Mouse (Mus musculus): ENCODE measurements around the gene Ppp2r5e.
"Not testable (repeated sequence)": the region's sequence is repeated elsewhere in the genome, so short reads cannot be mapped to it uniquely, and the experiment has no call there.

The Ppp2r5e gene

GRCm38 (mm10) chr12:75453441-75453840 is 142.6 kb downstream of the Ppp2r5e start:
- in situ Hi-C loops (cut with MboI, MseI): loop anchor here (5.0 to 25.0 kb wide), 3 partner anchors 109 to 189 kb away; no protein-coding TSS in a partner anchor

- in situ Hi-C loops (cut with MboI, MseI): loop anchor here (5.0 to 25.0 kb wide), 3 partner anchors 109 to 189 kb away; no protein-coding TSS in a partner anchor
These were observed 143.0 kb downstream of the Ppp2r5e start for GRCm38 (mm10) chr12:75453027-75453426.

DNA sequence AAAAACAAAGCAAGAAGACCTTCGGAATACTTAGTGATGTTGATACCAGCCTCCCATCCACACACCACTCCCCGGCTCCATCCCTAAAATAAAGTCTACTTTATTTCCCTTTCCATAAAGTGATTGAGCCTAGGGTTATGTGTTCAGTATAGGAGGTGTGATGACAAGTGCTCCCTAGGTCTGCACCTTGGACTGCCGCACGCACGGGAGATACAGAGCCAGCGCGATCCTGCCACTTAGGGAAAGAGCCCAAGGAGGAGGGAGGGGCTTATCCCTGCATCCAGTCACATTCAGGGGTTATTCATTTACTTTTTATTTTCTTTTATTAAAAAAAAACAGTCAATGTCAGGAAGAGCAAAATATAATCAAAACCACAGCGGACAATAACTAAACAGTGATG is 145.5 kb downstream of the Ppp2r5e start:
- in situ Hi-C loops (cut with MboI, MseI): loop anchor here (5.0 to 25.0 kb wide), 3 partner anchors 112 to 192 kb away; no protein-coding TSS in a partner anchor

DNA sequence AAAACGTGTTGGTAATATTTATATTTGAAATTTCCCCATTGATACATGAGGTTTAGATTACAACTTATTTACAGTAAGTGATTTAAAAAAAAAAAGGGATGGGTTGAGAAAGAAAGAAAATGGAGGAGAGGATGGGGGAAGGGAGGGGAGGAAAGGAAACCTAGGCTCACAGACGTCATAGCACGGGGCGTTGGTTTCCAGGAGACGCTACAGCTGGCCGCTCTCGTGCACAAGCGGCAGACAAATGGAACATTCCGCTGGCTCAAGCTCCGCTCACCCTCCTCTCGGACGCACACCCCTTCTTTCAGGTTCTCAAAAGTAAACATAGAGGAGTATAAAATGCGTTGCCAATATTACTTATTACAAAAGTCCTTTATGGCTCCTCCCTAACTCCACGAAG is 146.0 kb downstream of the Ppp2r5e start:
- in situ Hi-C loops (cut with MboI, MseI): loop anchor here (5.0 to 25.0 kb wide), 3 partner anchors 112 to 192 kb away; no protein-coding TSS in a partner anchor

DNA sequence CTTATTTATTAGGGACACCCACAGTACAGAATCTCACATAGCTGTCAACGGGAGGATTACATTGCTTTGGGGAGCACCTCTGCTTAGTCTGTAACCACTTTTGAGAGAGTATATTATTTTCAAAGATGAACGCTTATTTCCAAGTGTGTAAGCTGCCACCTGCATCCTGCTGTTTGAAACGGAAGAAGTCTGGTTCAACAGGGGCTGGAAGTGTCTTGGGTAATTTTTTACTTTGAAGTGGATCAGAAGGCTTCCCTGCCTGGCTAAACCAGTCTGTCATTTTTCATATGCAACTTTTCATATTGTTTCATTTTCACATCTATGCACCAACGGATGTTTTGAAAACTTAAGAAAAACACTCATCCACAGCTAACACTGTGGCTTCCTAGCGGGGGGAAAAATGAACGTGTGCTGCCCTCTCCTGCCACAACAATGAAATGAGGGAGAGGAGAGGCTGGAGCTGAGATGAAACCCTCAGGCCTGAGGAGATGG is 146.5 kb downstream of the Ppp2r5e start:
- in situ Hi-C loops (cut with MboI, MseI): no loop called here

DNA sequence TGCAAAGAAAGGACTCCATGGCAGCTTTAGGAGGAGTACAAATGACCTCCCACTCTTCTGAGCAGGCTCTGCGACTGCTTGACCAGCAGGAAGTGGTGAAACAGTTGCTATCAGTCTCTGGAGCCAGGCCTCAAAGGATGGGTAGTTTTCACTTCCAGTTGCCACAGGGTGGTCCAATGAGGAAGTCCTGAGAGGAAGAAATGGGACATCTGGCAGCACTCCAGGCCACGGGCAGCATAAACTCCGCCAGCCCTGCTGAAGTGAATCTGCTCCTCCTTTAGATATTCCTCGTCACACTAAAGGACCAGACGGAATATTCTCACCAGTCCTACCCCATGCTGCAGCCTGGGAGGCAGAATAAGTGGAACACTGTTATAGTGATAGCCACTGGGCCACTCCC is 147.1 kb downstream of the Ppp2r5e start:
- in situ Hi-C loops (cut with MboI, MseI): no loop called here

DNA sequence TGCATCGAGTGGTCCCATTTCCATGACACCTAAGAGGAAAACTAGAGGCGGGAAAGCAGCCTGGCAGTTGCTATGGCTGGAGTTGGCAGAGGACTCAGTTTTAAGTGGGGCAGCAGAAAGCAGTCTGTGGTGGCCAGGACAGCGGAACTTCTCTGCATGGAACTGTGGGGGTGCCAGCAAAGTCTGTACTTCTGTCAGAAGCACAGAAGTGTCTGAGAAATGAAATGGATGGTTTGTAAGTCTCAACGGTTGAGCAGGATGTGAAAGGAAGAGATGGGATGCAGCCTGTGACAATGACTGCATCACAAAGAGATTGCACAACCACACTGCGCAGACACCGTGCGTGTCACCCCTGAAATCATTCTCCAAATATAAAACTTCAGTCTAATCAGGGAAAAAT is 149.8 kb downstream of the Ppp2r5e start:
- in situ Hi-C loops (cut with MboI, MseI): no loop called here

DNA sequence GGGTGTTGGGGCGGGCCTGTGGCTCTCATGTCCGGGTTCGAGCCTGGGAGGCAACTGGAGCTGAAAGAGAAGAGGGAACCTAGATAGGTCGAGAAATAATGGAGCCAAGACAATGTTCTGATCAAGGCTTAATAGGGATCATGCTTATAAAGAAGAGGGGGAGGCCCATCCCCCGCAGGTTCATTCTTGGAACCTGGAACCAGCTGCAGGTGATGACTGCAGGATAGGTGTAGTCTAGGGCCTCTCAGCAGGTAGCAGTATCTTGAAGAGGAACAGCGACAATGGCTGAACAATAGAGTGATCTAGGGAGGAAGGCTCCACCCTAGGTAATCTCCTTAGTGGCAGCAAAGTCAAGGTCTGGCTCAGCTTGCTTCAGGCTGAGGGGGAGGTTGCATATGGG is 163.6 kb downstream of the Ppp2r5e start:
- in situ Hi-C loops (cut with MboI, MseI): not testable (repeated sequence)

- in situ Hi-C loops (cut with MboI, MseI): no loop called here
These were observed 166.2 kb downstream of the Ppp2r5e start for GRCm38 (mm10) chr12:75429685-75430396.

DNA sequence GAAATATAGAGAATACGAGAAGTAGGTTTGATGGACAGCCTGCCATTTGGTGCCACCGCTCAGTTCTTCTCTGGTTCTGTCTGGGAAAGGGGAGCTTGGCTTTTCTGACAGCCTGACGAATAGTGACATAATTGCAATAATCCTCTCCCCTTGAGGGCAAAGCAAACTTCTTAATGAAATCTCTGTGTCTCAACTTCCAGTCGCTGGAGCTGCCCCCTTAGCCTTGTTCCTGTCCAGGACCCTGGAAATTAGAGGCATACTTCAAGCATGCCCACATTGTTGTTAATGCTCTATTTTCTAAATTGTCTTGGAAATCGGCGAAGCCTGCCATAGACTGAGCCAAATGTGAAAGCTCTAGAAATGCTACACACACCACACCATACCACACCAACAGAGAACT is 167.3 kb downstream of the Ppp2r5e start:
- in situ Hi-C loops (cut with MboI, MseI): no loop called here

DNA sequence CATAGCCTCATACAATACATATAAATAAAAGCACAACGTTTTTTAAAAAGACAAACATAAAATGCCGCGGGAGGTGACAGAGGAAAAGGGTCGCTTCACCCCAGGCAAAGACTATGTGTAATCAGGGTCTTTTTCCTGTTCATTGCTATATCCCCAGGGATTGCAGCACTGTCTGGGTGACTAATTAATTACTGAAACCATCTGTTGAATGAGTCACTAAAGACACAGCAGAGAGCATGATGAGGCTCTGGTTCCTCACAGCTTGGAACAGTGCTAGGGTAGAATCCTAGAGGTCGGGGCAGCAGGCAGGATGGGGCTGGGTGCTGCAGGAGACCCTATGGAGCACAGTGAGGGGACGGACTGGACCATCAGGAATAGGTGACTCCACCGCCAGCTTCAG is 170.2 kb downstream of the Ppp2r5e start:
- in situ Hi-C loops (cut with MboI, MseI): no loop called here

- in situ Hi-C loops (cut with MboI, MseI): no loop called here
These were observed 171.2 kb downstream of the Ppp2r5e start for GRCm38 (mm10) chr12:75424817-75425216.

GRCm38 (mm10) chr12:75424359-75424758 is 171.7 kb downstream of the Ppp2r5e start:
- in situ Hi-C loops (cut with MboI, MseI): no loop called here

DNA sequence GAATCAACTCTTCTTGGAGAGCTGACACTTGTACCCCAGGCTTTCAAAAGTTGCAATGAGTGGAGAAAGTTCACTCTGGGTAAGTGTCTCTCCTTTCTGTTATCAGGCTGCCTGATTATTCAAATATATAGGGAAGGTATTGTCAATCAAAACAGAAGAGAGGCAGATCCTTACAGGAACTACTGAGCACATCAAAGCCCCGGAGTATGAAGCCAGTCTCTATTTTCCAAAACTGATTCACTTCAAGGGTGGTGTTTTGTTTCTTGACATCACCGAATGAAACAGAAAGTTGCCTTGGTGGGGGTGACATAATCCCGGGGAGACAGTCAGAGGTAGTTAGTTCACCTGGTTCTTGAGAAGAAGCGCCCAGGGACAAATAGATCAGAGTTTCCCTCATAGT is 179.4 kb downstream of the Ppp2r5e start, which contains the start of gene Gphb5:
TSS of gene Gphb5 (minus strand) at position 101 of the 400 bp plus-strand sequence.
- in situ Hi-C loops (cut with MboI, MseI): no loop called here

GRCm38 (mm10) chr12:75414991-75415390 is 181.1 kb downstream of the Ppp2r5e start:
- in situ Hi-C loops (cut with MboI, MseI): no loop called here

GRCm38 (mm10) chr12:75412964-75413363 is 183.1 kb downstream of the Ppp2r5e start:
- in situ Hi-C loops (cut with MboI, MseI): no loop called here

All from T-helper 17 cell (primary cell).